Mouse (Mus musculus): ENCODE results near the gene Rhof.

Rhof gene

GRCm38 (mm10) chr5:123132308-123133071 lies at the start of gene Rhof:
TSS of gene Rhof (minus strand) at chr5:123132692.
- DNase-seq (ENCODE audit: low spot score in 2 of 2) = peak; percentile 80 to 88

DNA sequence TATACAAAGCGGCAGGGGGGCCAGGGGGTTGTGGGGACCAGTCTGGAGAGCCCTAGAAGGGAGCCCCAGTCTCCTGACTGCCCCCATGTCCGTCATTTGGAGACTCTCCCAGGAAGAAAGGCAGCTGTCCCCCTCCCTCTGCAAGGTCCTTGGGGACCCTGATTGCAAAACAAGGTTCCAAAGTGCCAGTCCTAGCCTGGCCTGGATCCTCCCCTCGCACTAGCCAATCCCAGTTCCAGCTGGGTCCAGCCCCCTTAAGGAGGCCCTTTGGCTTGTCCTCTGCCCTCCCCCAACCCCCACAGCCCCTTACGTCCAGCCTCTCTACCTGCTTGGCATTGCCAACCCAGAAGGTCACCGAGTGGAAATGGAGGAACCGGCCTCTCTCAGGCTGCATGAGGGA lies 49.0 kb upstream of the Rhof start:
- DNase-seq (ENCODE audit: low spot score in 2 of 2) = no peak

DNA sequence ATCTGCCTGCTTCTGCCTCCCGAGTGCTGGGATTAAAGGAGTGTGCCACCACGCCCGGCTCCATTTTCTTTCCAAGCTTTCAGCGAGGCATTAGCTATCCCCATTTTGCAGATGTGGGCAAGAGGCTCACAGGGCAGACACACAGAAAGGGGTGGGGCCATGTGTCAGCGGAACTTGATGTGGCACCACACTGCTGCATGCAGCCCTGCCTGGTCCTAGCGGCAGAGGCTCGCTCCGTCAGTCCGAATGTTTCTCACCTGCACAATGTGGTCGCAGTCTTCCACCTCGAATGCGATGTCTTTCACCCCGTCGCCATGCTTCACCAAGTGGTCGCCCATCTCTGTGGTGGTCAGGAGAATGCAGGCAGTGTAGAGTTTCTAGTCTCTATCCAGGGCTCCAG lies 47.9 kb upstream of the Rhof start:
- DNase-seq (ENCODE audit: low spot score in 2 of 2) = no peak

DNA sequence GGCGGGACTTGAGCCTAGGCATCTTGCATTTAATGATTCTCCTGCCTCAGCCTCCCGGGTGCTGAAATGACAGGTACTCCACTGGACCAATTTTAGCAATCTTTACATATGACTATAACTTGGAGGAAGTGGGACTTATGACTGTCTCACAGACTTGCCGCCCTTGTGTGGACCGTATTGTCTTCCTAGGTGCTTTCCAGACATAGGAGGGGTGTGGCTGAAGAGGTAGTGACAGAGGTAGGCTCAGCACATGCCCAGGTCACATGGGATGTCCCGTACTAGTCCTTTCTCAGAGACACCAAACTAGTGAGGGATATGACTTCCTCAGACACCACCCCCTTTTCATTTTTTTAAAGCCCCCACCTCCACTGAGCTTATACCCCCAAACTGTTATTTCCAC lies 46.3 kb upstream of the Rhof start:
- DNase-seq (ENCODE audit: low spot score in 2 of 2) = no peak

GRCm38 (mm10) chr5:123171646-123172350 lies 39.3 kb upstream of the Rhof start:
- peak; percentile 66 to 86 for DNase-seq (ENCODE audit: low spot score in 2 of 2)

DNA sequence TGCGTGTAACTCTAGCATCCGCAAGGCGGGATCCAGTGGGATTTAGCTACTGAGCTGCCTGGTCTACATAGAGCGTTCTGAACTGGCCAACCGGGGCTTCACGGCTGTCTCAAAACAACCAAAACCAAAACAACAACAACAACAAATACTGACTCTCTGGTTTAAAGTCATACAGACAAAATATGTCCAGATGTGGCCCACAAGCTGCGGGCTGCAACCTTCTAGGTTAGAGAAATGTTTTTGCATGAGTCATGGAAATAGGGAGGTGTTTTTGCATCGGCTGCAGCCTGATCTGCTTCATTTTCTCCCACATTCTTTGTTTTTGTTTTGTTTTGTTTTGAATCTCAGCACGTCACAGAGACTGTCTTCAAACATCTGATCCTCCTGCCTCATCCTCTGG lies 37.9 kb upstream of the Rhof start:
- DNase-seq (ENCODE audit: low spot score in 2 of 2) = no peak

DNA sequence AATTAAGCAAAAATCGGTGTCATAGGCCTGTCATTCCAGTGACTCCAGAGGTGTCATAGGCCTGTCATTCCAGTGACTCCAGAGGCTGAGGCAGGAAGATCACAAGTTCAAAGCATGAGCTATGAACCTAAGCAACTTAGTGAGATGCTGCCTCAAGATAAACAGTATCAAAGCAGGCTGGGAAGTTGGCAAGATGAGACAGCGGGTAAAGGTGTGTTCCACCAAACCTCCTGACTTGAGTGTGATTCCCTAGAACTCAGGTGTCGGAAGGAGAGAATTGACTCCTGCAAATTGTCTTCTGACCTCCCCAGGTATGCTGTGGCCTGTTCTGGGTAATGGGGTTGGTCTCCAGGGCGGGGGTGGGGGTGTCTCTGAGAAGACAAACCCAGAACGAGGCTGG lies 36.8 kb upstream of the Rhof start, which contains the start of gene Psmd9:
TSS of gene Psmd9 (plus strand) at position 130 of the 400 bp plus-strand sequence.
- DNase-seq (ENCODE audit: low spot score in 2 of 2) = no peak

- no peak for DNase-seq (ENCODE audit: low spot score in 2 of 2)
Measured at GRCm38 (mm10) chr5:123167591-123167990, 35.1 kb upstream of the Rhof start.

DNA sequence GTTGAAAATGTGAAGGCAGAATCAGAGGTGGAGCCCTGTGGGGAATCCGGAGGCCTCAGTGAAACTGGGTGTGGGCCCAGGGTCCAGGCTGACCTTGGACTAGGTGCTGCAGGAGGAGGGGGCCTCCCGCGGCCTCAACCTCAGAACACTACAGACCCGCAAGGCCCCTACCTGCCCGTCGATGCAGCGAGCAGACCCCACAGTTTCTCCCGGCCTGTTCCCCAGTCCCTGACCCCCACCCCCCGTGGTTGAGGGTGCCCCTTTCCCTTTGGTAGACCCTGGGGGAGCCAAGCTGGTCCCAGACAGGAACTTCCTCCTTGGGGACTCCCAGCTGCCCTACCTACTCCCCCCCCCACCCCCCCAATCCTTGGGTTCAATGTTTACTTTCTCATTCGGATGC lies 33.9 kb upstream of the Rhof start:
- no peak for DNase-seq (ENCODE audit: low spot score in 2 of 2)

GRCm38 (mm10) chr5:123162942-123163341 lies 30.4 kb upstream of the Rhof start:
- no peak for DNase-seq (ENCODE audit: low spot score in 2 of 2)

DNA sequence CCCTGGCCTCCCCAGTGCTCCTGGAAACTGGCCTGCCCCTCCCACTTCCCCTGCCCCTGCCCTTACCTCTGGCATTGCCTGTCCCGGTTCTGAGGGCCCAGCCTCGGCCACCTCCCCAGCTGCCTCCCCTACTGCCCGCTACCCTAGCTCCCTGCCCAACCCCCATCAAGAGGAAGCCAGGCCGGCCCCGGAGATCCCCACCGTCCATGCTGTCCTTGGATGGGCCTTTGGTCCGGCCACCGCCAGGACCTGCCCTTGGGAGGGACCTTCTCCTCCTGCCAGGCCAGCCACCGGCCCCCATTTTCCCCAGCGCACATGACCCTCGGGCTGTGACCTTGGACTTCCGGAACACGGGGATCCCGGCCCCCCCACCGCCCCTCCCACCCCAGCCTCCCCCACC lies 27.8 kb upstream of the Rhof start:
- DNase-seq (ENCODE audit: low spot score in 2 of 2) = no peak

- no peak for DNase-seq (ENCODE audit: low spot score in 2 of 2)
Measured at GRCm38 (mm10) chr5:123159866-123160265, 27.4 kb upstream of the Rhof start.

DNA sequence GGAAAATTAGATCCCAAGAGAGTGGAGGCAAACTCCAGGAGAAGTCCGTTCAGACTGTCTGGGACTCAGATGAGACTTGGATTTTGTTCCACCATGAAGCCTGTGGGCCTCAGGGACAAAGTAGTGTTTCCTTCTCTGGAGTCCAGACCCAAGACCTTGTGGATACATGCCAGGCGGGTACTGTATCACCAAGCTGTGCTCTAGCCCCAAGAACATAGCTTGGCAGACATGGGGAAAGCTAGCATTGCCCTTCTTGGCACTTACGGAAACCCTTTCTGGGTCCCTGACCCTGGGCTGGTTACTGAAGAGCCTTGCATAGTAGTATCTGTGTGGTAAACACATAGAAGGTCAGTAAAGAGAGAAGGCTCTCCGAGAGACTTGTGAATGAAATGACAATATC lies 27.0 kb upstream of the Rhof start:
- DNase-seq (ENCODE audit: low spot score in 2 of 2) = no peak

- DNase-seq (ENCODE audit: low spot score in 2 of 2) = no peak
Measured at GRCm38 (mm10) chr5:123157972-123158371, 25.5 kb upstream of the Rhof start.

DNA sequence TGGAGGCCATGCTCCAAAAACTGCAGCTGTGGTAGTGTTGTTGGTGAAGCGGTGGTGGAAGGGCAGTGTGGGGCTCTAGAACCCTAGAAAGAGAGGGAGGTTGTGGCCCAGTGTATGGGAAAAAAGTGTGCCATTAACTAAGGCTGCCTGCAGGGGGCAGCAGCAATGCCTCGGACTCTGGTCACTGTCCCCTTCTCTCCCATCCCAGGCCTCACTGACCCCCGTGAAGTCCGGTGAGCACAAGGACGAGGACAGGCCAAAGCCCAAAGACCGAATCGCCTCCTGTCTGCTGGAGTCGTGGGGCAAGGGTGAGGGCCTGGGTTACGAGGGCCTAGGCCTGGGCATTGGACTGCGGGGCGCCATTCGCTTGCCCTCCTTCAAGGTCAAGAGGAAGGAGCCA lies 24.3 kb upstream of the Rhof start:
- no peak for DNase-seq (ENCODE audit: low spot score in 2 of 2)

DNA sequence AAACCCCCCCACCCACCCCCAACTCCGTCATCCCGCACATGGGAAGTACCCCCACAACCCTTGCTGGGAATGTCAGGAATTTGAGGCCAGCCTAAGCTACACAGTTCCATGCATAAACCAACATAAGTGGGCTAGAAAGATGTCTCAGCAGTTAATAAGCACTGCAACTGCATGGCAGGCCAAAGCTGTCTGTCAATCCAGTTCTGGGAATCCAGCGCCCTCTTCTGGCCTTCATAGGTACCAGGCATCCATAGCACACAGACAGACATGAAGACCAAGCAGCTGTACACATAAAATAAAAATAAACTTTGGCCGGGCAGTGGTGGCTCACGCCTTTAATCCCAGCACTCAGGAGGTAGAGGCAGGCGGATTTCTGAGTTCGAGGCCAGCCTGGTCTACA lies 22.9 kb upstream of the Rhof start:
- DNase-seq (ENCODE audit: low spot score in 2 of 2) = peak in 1 of 2 experiments; percentile 75

DNA sequence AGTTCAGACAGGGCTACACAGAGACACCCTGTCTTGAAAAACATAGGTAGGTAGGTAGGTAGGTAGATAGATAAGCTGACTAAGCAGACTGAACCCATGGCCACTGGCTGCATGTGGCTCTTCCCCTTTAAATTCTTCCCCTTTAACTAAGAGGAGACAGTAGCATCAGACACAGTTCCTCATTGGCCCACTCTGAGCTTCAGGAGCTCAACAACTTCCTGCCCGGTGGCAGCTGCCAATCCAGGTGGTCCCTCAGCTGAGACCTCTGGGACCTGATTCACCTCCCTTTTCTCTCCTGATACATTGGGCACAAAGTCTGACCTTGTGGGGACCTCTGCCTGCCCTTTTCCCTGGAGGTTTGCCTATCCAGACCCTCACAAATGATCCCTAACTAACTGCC lies 20.4 kb upstream of the Rhof start:
- DNase-seq (ENCODE audit: low spot score in 2 of 2) = no peak

GRCm38 (mm10) chr5:123151707-123152362 lies 19.3 kb upstream of the Rhof start:
- no peak for DNase-seq (ENCODE audit: low spot score in 2 of 2)

DNA sequence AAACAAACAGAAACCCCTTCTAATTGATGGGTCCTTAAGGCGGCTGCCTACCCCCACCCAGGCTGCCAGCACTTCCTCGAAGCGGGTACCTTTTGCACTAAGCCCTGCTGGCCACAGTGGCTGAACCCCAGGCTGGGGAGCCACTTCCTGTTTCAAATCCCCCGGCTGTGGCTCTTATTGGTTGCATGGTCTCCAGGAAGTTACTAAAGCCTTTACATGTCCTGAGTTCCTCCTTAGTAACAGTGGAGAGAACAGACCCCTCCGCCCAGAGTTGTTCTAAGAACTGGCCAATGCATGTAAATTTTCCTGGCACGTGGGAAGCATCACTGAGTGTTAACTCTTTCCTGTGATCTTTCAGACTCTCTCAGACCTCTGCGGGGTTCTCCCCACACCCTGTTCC lies 18.6 kb upstream of the Rhof start:
- DNase-seq (ENCODE audit: low spot score in 2 of 2) = no peak

DNA sequence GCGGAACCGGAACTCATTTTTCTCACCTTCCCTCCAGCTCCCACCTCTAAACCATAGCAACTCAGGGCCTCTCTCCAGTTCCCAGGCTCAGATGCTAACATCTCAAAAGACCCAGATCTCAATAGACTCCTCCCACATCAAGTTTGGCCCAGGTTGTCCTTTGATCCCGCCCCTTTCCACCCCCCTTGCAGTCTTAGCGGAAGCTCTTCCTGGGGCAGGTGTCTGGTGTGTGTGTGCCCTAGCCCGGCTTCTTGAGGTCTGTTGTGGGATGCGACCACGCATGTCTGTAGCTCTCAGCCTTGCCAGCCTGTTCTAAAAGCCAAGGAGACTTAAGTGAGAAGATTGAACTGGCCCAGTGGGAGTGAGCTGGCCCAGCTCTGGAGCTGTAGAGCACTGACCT lies 18.1 kb upstream of the Rhof start:
- no peak for DNase-seq (ENCODE audit: low spot score in 2 of 2)

DNA sequence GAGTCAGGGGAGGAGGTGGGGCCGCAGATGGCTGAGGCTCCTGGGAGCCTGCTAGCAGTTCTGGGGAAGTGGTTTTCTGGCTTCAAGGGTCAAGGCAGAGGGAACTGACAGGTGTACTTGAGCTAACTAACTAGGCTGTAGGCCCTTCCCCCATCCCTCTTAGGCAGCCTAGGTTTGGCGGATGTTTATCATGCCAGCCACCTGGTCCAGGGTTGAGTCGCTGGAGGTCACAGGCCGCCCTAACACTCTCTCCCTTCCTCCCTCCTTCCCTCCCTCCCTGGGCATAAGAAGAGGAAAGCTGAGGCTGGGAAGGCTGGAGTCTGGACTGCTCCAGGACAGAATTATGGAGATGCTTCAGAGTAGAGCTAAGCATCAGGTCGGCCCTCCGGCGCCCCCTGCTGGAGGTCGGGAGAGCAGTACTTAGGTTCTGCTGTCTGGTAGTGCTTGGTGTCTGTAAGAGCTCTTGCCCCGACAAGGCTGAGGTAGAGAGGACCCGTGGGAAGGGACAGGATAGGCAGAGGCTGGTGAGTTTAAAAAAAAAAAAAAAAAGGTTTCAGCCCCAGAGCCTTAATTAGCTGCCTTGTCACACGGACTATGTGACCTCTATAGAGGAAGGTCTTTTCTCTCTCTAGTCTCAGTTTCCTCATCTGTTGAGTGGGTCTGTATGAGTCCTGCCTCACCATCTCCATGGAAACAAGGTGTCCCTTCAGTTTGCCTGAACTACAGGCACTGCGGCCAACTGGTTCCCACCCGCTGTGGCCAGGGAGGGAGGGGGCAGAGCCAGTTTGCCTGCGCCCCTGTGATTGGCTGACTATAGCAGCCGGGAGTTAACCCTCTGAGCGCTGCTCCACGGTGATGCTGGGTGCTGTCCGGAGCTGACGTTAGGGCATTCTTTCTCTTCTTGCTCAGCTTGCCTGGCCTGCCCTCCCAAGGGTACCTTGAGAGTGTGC lies 17.2 kb upstream of the Rhof start:
- DNase-seq (ENCODE audit: low spot score in 2 of 2) = peak; percentile 89 to 92

Data from cerebellum, postnatal 4 days (tissue).